Mouse (Mus musculus) lung, postnatal 25 days (tissue): Measurements from ENCODE around the gene Bcl2a1a.
"Not testable (repeated sequence)": the region's sequence is repeated elsewhere in the genome, so short reads cannot be mapped to it uniquely, and the experiment has no call there.

Experiments used
- DNase-seq: peaks from one replicate; pipeline ENCODE4 v3.0.0; 2022; ENCODE audit warnings: low spot score

Bcl2a1a gene

GRCm38 (mm10) chr9:88956670-88957153 is at the start of gene Bcl2a1a:
Gene Bcl2a1a, plus strand, starts transcription at chr9:88956900.
- DNase-seq: peak; percentile 57

GRCm38 (mm10) chr9:88916576-88916975 is 40.1 kb upstream of the Bcl2a1a start:
- DNase-seq: not testable (repeated sequence)

- DNase-seq: not testable (repeated sequence)
Observed at GRCm38 (mm10) chr9:88938312-88938711, 18.4 kb upstream of the Bcl2a1a start.

GRCm38 (mm10) chr9:88951466-88951865 is 5.2 kb upstream of the Bcl2a1a start:
- DNase-seq: not testable (repeated sequence)

- peak; percentile 63 for DNase-seq
Observed at GRCm38 (mm10) chr9:88953151-88953550, 3.5 kb upstream of the Bcl2a1a start.

DNA sequence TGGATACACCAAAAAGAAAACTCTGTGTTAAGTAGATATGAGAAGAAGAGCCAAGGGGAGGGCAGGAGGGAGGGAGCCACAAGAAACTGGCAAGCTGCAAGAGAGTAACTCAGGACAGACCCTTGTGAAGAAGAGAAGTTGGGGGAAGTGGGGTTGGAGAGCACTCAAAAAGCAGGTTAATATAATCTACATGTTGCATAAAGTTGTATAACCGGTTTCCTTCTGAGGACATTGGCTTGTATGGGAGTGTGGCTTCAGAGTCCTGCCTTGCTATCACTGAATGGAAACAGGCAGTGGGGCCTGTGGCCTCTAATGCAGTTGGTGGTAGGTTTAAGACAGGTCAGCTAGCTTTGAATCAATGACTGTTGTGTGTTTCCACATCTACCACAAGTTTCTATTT is 1.5 kb upstream of the Bcl2a1a start:
- peak; percentile 71 for DNase-seq

GRCm38 (mm10) chr9:88956035-88956434 is 665 bp upstream of the Bcl2a1a start:
- not testable (repeated sequence) for DNase-seq

- no peak for DNase-seq
Observed at GRCm38 (mm10) chr9:88958891-88959290, 2.2 kb downstream of the Bcl2a1a start.

GRCm38 (mm10) chr9:88959981-88960380 is 3.3 kb downstream of the Bcl2a1a start:
- not testable (repeated sequence) for DNase-seq

DNA sequence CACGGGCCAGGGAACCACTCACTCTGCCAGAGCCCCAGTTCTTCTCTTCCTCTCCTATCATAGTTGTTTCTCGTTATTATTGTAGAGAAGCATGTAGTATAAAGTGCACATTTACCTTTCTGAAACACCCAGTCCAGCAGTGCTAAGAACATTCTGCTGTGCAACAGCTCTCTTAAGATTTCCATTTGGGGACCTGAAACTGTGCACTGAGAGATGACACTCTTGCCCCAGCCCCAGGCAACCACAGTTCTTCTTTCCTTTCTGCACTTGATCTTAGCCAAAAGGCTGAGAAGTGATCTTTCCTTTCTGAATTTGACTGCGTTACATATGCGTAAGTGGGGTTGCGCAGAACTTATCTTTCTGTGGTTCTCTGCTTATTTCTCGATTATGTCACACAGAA is 9.8 kb downstream of the Bcl2a1a start:
- not testable (repeated sequence) for DNase-seq

GRCm38 (mm10) chr9:88969502-88969901 is 12.8 kb downstream of the Bcl2a1a start:
- DNase-seq: not testable (repeated sequence)

- DNase-seq: not testable (repeated sequence)
Observed at GRCm38 (mm10) chr9:88976875-88977274, 20.2 kb downstream of the Bcl2a1a start.

DNA sequence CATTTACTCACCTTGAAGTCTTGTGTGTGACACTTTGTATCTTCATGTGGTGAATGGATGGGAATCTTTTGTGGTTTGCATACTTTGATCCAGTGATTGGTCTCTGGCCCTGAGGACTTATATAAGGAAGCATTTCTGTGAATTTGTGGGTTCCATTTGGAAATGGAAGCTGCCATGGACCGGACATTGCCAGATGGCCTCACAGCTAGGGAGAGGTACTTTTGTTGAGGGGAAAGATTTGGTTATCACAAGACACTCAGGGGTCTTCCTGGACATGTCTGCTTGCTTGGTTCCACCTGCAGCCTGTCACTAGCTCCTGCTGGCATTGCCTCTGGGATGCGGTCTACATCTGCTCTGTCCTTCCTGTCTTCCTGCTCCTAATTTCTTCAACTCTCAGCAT is 23.1 kb downstream of the Bcl2a1a start:
- DNase-seq: not testable (repeated sequence)

GRCm38 (mm10) chr9:89001541-89001940 is 44.8 kb downstream of the Bcl2a1a start:
- not testable (repeated sequence) for DNase-seq
